Mouse (Mus musculus) heart, embryonic 16.5 days (tissue): ENCODE measurements around the gene Mlph. TPM values are rescaled to one million over a fixed set of nuclear protein-coding genes. Genes with fewer than 3 reads are reported as not detected.

Experiments
- ATAC-seq: fragments of 200-750 bp; cut with Nextera tagmentation; replicated peaks from 2 replicates; pipeline ENCODE4 v1.8.0; 2017; ENCODE audit warnings: moderate number of reproducible peaks; ENCODE audit not compliant: insufficient read depth, low FRiP score; ENCODE audit errors: extremely low read depth
- H3K27ac ChIP-seq: fragments of 300-500 bp; sonication (generic); 2 replicates; pipeline ENCODE4 v1.5.1; 2014; ENCODE audit warnings: mild to moderate bottlenecking, low read length, control low read depth, moderate library complexity
- H3K27me3 ChIP-seq: fragments of 300-500 bp; sonication (generic); 2 replicates; pipeline ENCODE4 v1.6.1; 2014; ENCODE audit warnings: low read length, mixed read lengths; ENCODE audit not compliant: control insufficient read depth, insufficient read depth
- H3K36me3 ChIP-seq: fragments of 300-500 bp; sonication (generic); 2 replicates; pipeline ENCODE4 v1.6.1; 2014; ENCODE audit not compliant: control insufficient read depth, insufficient read depth
- H3K4me1 ChIP-seq: fragments of 300-500 bp; sonication (generic); 2 replicates; pipeline ENCODE4 v1.6.1; 2014; ENCODE audit warnings: low read length, mixed read lengths; ENCODE audit not compliant: control insufficient read depth, insufficient read depth
- H3K4me2 ChIP-seq: fragments of 300-500 bp; sonication (generic); 2 replicates; pipeline ENCODE4 v1.6.1; 2014; ENCODE audit warnings: low read depth, mild to moderate bottlenecking, control low read depth, low read length
- H3K4me3 ChIP-seq: fragments of 300-500 bp; sonication (generic); 2 replicates; pipeline ENCODE4 v1.5.1; 2014; ENCODE audit warnings: mild to moderate bottlenecking, control low read depth, low read length
- H3K9ac ChIP-seq: fragments of 300-500 bp; sonication (generic); 2 replicates; pipeline ENCODE4 v1.6.1; 2014; ENCODE audit warnings: low read length, control low read depth
- H3K9me3 ChIP-seq: fragments of 300-500 bp; sonication (generic); replicated peaks from 2 replicates; pipeline ENCODE4 v1.6.1; 2016; ENCODE audit warnings: low read length; ENCODE audit not compliant: control insufficient read depth
- WGBS: fragments of 180-500 bp; shearing (Covaris S2); extraction: QIAGEN DNeasy Blood & Tissue Kit; methylation state at CpG from one replicate; pipeline ENCODE4 v1.1.7; 2014; 5-methylcytosine and 5-hydroxymethylcytosine counted together
- polyA plus RNA-seq: library from polyadenylated mRNA; unstranded; fragments of >200 nt; fragmentation: Nextera tagmentation; extraction: Ambion mirVana; gene quantifications from 2 replicates; pipeline ENCODE4 v1.2.1, GENCODE M21; 2015

Mlph gene
- polyA plus RNA-seq, 1 experiment from 2014 or later = 0.33 TPM

GRCm38 (mm10) chr1:90903971-90904458 is 10.9 kb upstream of the Mlph start:
- Histone ChIP-seq H3K4me3 (no peak overlapping the region), H3K4me1 (peaks cover 2% of the 10 kb centered on the region), H3K4me2 (no peak overlapping the region), H3K27me3 (no peaks in the 10 kb centered on the region), H3K9ac (no peak overlapping the region), H3K36me3 (no peaks in the 10 kb centered on the region), H3K27ac (peak overlapping the region; percentile 36; the same call in 1 of the 2 replicates), H3K9me3 (no peaks in the 10 kb centered on the region)
- ATAC-seq = peak; percentile 43; the same call in 1 of the 2 replicates
- WGBS = 53% methylated on average over 8 of the region's 8 CpGs

GRCm38 (mm10) chr1:90904729-90905404 is 10.0 kb upstream of the Mlph start:
- no peak overlapping the region for H3K27ac ChIP-seq
- WGBS = 79% methylated on average over 7 of the region's 7 CpGs
- H3K4me3 ChIP-seq = no peak overlapping the region
- H3K36me3 ChIP-seq = no peaks in the 10 kb centered on the region
- no peak overlapping the region for H3K4me2 ChIP-seq
- no peak for ATAC-seq
- H3K4me1 ChIP-seq = peaks cover 11% of the 10 kb centered on the region
- H3K9ac ChIP-seq = no peak overlapping the region
- no peaks in the 10 kb centered on the region for H3K9me3 ChIP-seq
- no peaks in the 10 kb centered on the region for H3K27me3 ChIP-seq

DNA sequence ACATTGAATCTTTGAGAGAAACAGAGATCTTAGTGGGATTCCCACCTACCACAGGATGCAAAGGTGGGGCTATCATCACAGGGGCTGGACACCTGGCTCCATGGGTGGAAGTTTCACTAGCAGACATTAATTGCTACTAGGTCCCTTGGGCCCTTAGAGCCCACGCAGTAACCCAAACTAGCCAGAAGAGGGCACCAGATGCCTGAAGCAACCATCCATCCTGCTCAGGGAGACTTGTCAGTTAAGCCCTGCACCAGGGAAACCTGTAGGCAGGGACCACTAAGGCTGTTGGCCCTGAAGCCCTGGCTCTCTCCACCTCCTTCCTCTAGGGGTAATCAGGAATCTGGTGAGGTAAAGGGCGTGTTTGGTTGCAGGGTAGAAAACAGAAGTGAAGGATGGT is 8.5 kb upstream of the Mlph start:
- Histone ChIP-seq H3K27me3 (peaks cover 5% of the 10 kb centered on the region), H3K4me2 (no peak overlapping the region), H3K27ac (no peak overlapping the region), H3K4me1 (peaks cover 15% of the 10 kb centered on the region), H3K4me3 (no peak overlapping the region), H3K9ac (no peak overlapping the region), H3K36me3 (no peaks in the 10 kb centered on the region), H3K9me3 (no peaks in the 10 kb centered on the region)
- no peak for ATAC-seq
- 9% methylated on average over 2 of the region's 2 CpGs for WGBS

GRCm38 (mm10) chr1:90909161-90909560 is 5.7 kb upstream of the Mlph start:
- H3K36me3 ChIP-seq = no peaks in the 10 kb centered on the region
- H3K27ac ChIP-seq = peak overlapping the region; percentile 44
- H3K9me3 ChIP-seq = no peaks in the 10 kb centered on the region
- peak overlapping the region; percentile 47 for H3K4me2 ChIP-seq
- ATAC-seq = peak; percentile 78
- H3K27me3 ChIP-seq = peaks cover 5% of the 10 kb centered on the region
- H3K4me3 ChIP-seq = no peak overlapping the region
- H3K9ac ChIP-seq = peak overlapping the region; percentile 37
- H3K4me1 ChIP-seq = peaks cover 15% of the 10 kb centered on the region

- Histone ChIP-seq H3K4me3 (peak overlapping the region; percentile 23), H3K27ac (peak overlapping the region; percentile 44)
Observed at GRCm38 (mm10) chr1:90909631-90910152, 5.2 kb upstream of the Mlph start.

GRCm38 (mm10) chr1:90913231-90913630 is 1.7 kb upstream of the Mlph start:
- H3K36me3 ChIP-seq = no peaks in the 10 kb centered on the region
- H3K4me2 ChIP-seq = no peak overlapping the region
- no peak for ATAC-seq
- no peak overlapping the region for H3K4me3 ChIP-seq
- peaks cover 36% of the 10 kb centered on the region for H3K4me1 ChIP-seq
- no peak overlapping the region for H3K27ac ChIP-seq
- peaks cover 7% of the 10 kb centered on the region for H3K27me3 ChIP-seq
- no peaks in the 10 kb centered on the region for H3K9me3 ChIP-seq
- 71% methylated on average over 6 of the region's 6 CpGs for WGBS
- H3K9ac ChIP-seq = no peak overlapping the region

More at GRCm38 (mm10) chr1:90909631-90910152, 5.2 kb upstream of the Mlph start:
- no peaks in the 10 kb centered on the region for H3K9me3 ChIP-seq
- H3K27me3 ChIP-seq = peaks cover 5% of the 10 kb centered on the region
- peak overlapping the region; percentile 47 for H3K4me2 ChIP-seq
- WGBS = 25% methylated on average over 17 of the region's 17 CpGs
- peak overlapping the region; percentile 37 for H3K9ac ChIP-seq
- H3K4me1 ChIP-seq = peaks cover 18% of the 10 kb centered on the region
- ATAC-seq = no peak; the same call in 1 of the 2 replicates
- no peaks in the 10 kb centered on the region for H3K36me3 ChIP-seq

DNA sequence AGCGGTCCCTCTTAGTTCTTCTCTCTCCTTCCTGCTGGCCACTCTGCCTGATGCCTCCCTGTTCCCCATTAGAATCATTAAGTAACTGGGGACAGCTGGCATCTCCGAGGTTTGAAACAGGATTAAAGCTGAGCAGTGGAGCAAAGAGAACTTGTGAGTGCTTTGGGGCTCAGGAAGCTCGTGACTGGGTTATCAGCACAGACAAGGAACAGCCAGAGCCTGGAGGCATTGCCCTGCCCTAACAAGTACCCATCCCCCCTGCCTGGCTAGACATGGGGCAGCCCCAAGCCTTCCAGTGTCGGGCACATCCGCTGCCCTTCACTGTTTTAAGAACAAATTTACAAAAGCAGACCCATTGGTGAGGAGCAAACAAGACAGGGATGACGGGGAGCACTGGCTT is 2.6 kb downstream of the Mlph start:
- no peaks in the 10 kb centered on the region for H3K36me3 ChIP-seq
- no peak overlapping the region for H3K4me3 ChIP-seq
- H3K27me3 ChIP-seq = 0 out of 2 replicates have a peak, but pooled peaks cover 2% of the 10 kb centered on the region
- H3K27ac ChIP-seq = no peak overlapping the region
- H3K9ac ChIP-seq = no peak overlapping the region
- ATAC-seq = peak; percentile 47
- WGBS = 46% methylated on average over 6 of the region's 6 CpGs
- H3K9me3 ChIP-seq = peaks cover 14% of the 10 kb centered on the region
- no peak overlapping the region for H3K4me2 ChIP-seq
- H3K4me1 ChIP-seq = peaks cover 21% of the 10 kb centered on the region

- H3K27me3 ChIP-seq = no peaks in the 10 kb centered on the region
- ATAC-seq = no peak
- WGBS = 87% methylated on average over 9 of the region's 9 CpGs
Observed at GRCm38 (mm10) chr1:90921687-90922086, 6.8 kb downstream of the Mlph start.

DNA sequence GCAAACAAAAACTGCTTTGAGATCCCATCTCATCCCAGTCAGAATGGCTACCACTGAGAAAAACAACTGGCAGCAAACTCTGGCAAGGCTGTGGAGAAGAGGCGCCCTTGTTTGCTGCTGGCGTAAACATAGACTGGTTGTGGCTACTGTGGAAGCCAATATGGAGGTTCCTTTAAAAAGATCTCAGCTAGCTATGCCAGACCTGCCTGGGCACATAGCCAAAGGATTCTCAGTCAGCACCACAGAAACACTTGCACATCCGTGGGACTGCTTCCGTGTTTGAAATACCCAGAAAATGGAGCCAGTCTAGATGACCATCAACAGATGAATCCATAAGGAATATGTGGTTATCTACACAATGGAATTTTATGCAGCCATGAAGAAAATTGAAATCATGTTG is 11.1 kb downstream of the Mlph start:
- H3K4me2 ChIP-seq = no peak overlapping the region
- H3K27ac ChIP-seq = no peak overlapping the region
- H3K36me3 ChIP-seq = no peaks in the 10 kb centered on the region
- no peaks in the 10 kb centered on the region for H3K9me3 ChIP-seq
- no peak for ATAC-seq
- 54% methylated on average over 4 of the region's 4 CpGs for WGBS
- no peak overlapping the region for H3K4me3 ChIP-seq
- no peaks in the 10 kb centered on the region; the same call in 1 of the 2 replicates for H3K27me3 ChIP-seq
- peaks cover 13% of the 10 kb centered on the region for H3K4me1 ChIP-seq
- H3K9ac ChIP-seq = no peak overlapping the region

More at GRCm38 (mm10) chr1:90921687-90922086, 6.8 kb downstream of the Mlph start:
- Histone ChIP-seq H3K4me3 (no peak overlapping the region), H3K9me3 (peaks cover 14% of the 10 kb centered on the region), H3K9ac (no peak overlapping the region), H3K4me2 (no peak overlapping the region), H3K36me3 (no peaks in the 10 kb centered on the region), H3K27ac (no peak overlapping the region), H3K4me1 (peaks cover 9% of the 10 kb centered on the region)
